In the genomic region with DNA sequence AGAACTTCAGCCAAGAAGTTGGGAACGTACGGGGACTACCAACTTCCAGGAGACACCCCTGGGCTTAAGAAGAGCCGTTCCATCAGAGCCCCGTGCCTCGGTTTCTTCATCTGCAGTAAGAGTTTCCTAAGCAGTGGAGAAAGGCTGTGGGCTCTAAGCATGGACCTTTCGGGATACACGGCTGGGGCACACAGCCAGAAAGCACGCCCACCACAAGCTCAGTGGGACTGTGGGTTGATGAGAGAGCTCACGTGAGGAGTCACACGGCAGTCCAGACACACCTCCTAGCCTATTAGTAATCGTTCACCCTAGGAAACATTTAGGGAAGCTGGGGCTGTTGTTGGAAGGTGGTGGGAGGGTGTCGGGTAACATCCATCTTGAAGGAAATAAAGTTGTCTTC, we compare ENCODE assay signal across 29 mouse cellular contexts. TPM values are rescaled to one million over a fixed set of nuclear protein-coding genes. Genes with fewer than 3 reads are reported as not detected.
DNase-seq lines count a peak whose midpoint lies in the region; ATAC-seq and TF ChIP-seq lines count a peak whose summit lies in the region.
"Had no signal": no experiment of that assay in that cellular context is flagged by ENCODE, and none has a peak within 500 bp of the region (broad histone marks: within the 10 kb centered on the region; RNA-seq: fewer than 3 reads in every experiment).

No protein-coding gene starts in this region.

- no peaks in the 10 kb centered on the region for H3K27me3 ChIP-seq in hindbrain, embryonic 10.5 days (ENCODE audit: insufficient read depth, poor library complexity, severe bottlenecking)
- H3K27me3 ChIP-seq in hindbrain, embryonic 12.5 days, result no peaks in the 10 kb centered on the region
- H3K27me3 ChIP-seq in intestine, embryonic 16.5 days (replicated peaks; ENCODE audit: control insufficient read depth, insufficient read depth, low read length), result no peaks in the 10 kb centered on the region
- no peaks in the 10 kb centered on the region for H3K27me3 ChIP-seq in stomach, postnatal 0 days (ENCODE audit: control insufficient read depth, insufficient read depth, low read length)
- H3K27me3 ChIP-seq: embryonic facial prominence, embryonic 13.5 days; forebrain, embryonic 13.5 days; hindbrain, embryonic 13.5 days; limb, embryonic 15.5 days; lung, embryonic 15.5 days had no signal

- no peak for TF ChIP-seq EP300 in stomach, postnatal 0 days (optimal IDR thresholded peaks at IDR 0.05)

- DNase-seq in hindbrain, embryonic 10.5 days (ENCODE audit: low spot score), result no peak
- peak; percentile 34 for DNase-seq in ZHBTc4 (ENCODE audit: low read depth, low spot score)
- no peak for DNase-seq in stomach, postnatal 0 days (ENCODE audit: low spot score)
- no peak for DNase-seq in left cerebral cortex, postnatal 4 days
- no peak for DNase-seq in adrenal gland, postnatal 10 days
- DNase-seq: cerebellum, adult 11-12 months; cerebellum, postnatal 25 days; gastrocnemius, postnatal 14 days; heart, adult 18-20 months; heart, postnatal 10 days; kidney, adult 8-10 months; kidney, postnatal 10 days; lung, postnatal 4 days; right cerebral cortex, postnatal 25 days; thymus, adult 18-20 months; thymus, postnatal 36 days had no signal

- no peak for ATAC-seq in hindbrain, embryonic 12.5 days (ENCODE audit: low FRiP score)
- ATAC-seq in intestine, embryonic 16.5 days, result no peak
- ATAC-seq in stomach, postnatal 0 days (ENCODE audit: low FRiP score, low TSS enrichment), result no peak
- ATAC-seq: forebrain, embryonic 13.5 days; midbrain, embryonic 16.5 days had no signal

- no peak for TF ChIP-seq CTCF in stomach, postnatal 0 days (IDR thresholded peaks at IDR 0.05; ENCODE audit: low read depth)

- WGBS in hindbrain, embryonic 10.5 days, result 78% methylated on average over 12 of the region's 12 CpGs
- WGBS in hindbrain, embryonic 12.5 days, result 67% methylated on average over 12 of the region's 12 CpGs
- WGBS in intestine, embryonic 16.5 days, result 69% methylated on average over 12 of the region's 12 CpGs
- WGBS in stomach, postnatal 0 days, result 65% methylated on average over 12 of the region's 12 CpGs

- peaks cover 10% of the 10 kb centered on the region for H3K36me3 ChIP-seq in hindbrain, embryonic 10.5 days
- no peaks in the 10 kb centered on the region for H3K36me3 ChIP-seq in hindbrain, embryonic 12.5 days
- H3K36me3 ChIP-seq in intestine, embryonic 16.5 days (ENCODE audit: control insufficient read depth, insufficient read depth, low read length), result no peaks in the 10 kb centered on the region
- H3K36me3 ChIP-seq in stomach, postnatal 0 days (ENCODE audit: control insufficient read depth, insufficient read depth, low read length), result no peaks in the 10 kb centered on the region
- H3K36me3 ChIP-seq: embryonic facial prominence, embryonic 13.5 days; hindbrain, embryonic 13.5 days; limb, embryonic 15.5 days; lung, embryonic 15.5 days had no signal

- intact Hi-C loops in left cerebral cortex, postnatal 4 days (cut with DNase I), result no loop called here

- peak overlapping the region; percentile 53 for H3K27ac ChIP-seq in hindbrain, embryonic 10.5 days
- no peak overlapping the region; the same call in 1 of the 2 replicates for H3K27ac ChIP-seq in hindbrain, embryonic 12.5 days
- H3K27ac ChIP-seq in intestine, embryonic 16.5 days (ENCODE audit: low read length), result peak overlapping the region; percentile 98
- peak overlapping the region; percentile 89 for H3K27ac ChIP-seq in stomach, postnatal 0 days (replicated peaks)
- H3K27ac ChIP-seq: embryonic facial prominence, embryonic 13.5 days; forebrain, embryonic 13.5 days; hindbrain, embryonic 13.5 days; left cerebral cortex, adult 2 months; limb, embryonic 15.5 days; liver, embryonic 14.5 days; lung, embryonic 15.5 days had no signal

- H3K9me3 ChIP-seq in hindbrain, embryonic 10.5 days, result no peaks in the 10 kb centered on the region
- no peaks in the 10 kb centered on the region for H3K9me3 ChIP-seq in hindbrain, embryonic 12.5 days (replicated peaks)
- no peaks in the 10 kb centered on the region for H3K9me3 ChIP-seq in intestine, embryonic 16.5 days (ENCODE audit: control insufficient read depth, low read length)
- H3K9me3 ChIP-seq in stomach, postnatal 0 days (ENCODE audit: control insufficient read depth, low read length), result no peaks in the 10 kb centered on the region
- H3K9me3 ChIP-seq: embryonic facial prominence, embryonic 13.5 days; forebrain, embryonic 13.5 days; hindbrain, embryonic 13.5 days; limb, embryonic 15.5 days; lung, embryonic 15.5 days had no signal

- no peak overlapping the region for H3K4me3 ChIP-seq in hindbrain, embryonic 10.5 days
- no peak overlapping the region for H3K4me3 ChIP-seq in hindbrain, embryonic 12.5 days
- H3K4me3 ChIP-seq in intestine, embryonic 16.5 days (ENCODE audit: low read length), result no peak overlapping the region
- H3K4me3 ChIP-seq in stomach, postnatal 0 days (ENCODE audit: low read depth, low read length), result no peak overlapping the region
- H3K4me3 ChIP-seq: embryonic facial prominence, embryonic 13.5 days; erythroblast, embryonic 14.5 days; forebrain, embryonic 13.5 days; hindbrain, embryonic 13.5 days; left cerebral cortex, adult 2 months; limb, embryonic 15.5 days; lung, embryonic 15.5 days had no signal

- no peak overlapping the region for H3K4me2 ChIP-seq in hindbrain, embryonic 12.5 days (replicated peaks)
- peak overlapping the region; percentile 25; the same call in 1 of the 2 replicates for H3K4me2 ChIP-seq in intestine, embryonic 16.5 days (ENCODE audit: low read depth, low read length)
- H3K4me2 ChIP-seq in stomach, postnatal 0 days (replicated peaks; ENCODE audit: low read depth), result no peak overlapping the region
- H3K4me2 ChIP-seq: embryonic facial prominence, embryonic 13.5 days; forebrain, embryonic 13.5 days; hindbrain, embryonic 13.5 days; limb, embryonic 15.5 days; lung, embryonic 15.5 days had no signal

- H3K4me1 ChIP-seq in hindbrain, embryonic 10.5 days (replicated peaks), result peaks cover 91% of the 10 kb centered on the region
- H3K4me1 ChIP-seq in hindbrain, embryonic 12.5 days, result peaks cover 83% of the 10 kb centered on the region
- peaks cover 72% of the 10 kb centered on the region for H3K4me1 ChIP-seq in intestine, embryonic 16.5 days (ENCODE audit: control insufficient read depth, insufficient read depth, low read length)
- H3K4me1 ChIP-seq in stomach, postnatal 0 days (replicated peaks; ENCODE audit: control insufficient read depth, insufficient read depth), result peaks cover 5% of the 10 kb centered on the region

- H3K9ac ChIP-seq in hindbrain, embryonic 12.5 days, result no peak overlapping the region
- H3K9ac ChIP-seq in intestine, embryonic 16.5 days (ENCODE audit: low read depth, low read length), result peak overlapping the region; percentile 60; the same call in 1 of the 2 replicates
- no peak overlapping the region for H3K9ac ChIP-seq in stomach, postnatal 0 days (ENCODE audit: low read length)
- H3K9ac ChIP-seq: embryonic facial prominence, embryonic 13.5 days; forebrain, embryonic 13.5 days; limb, embryonic 15.5 days; liver, embryonic 14.5 days; lung, embryonic 15.5 days had no signal

RNA-seq across cellular contexts. Expression of gene Ccdc85c, which starts 22.2 kb away (rescaled TPM):
- polyA plus RNA-seq in hindbrain, embryonic 10.5 days (2016; fragmentation: Nextera tagmentation; extraction: Ambion mirVana), result 14.3 and 16.0 TPM in 2 replicates
- polyA plus RNA-seq in hindbrain, embryonic 12.5 days (2016; fragmentation: Nextera tagmentation; extraction: Ambion mirVana), result 15.2 and 16.3 TPM in 2 replicates
- 4.8 and 7.1 TPM in 2 replicates for polyA plus RNA-seq in intestine, embryonic 16.5 days (2015; fragmentation: Nextera tagmentation; extraction: Ambion mirVana)
- 6.7 and 7.0 TPM in 2 replicates for polyA plus RNA-seq in stomach, postnatal 0 days (2015; fragmentation: Nextera tagmentation; extraction: Ambion mirVana)
- total RNA-seq in left cerebral cortex, postnatal 4 days (2021), result 10 to 100 TPM; 60.2 to 64.1 TPM
- 10 to 100 TPM; 19.8 to 22.1 TPM for total RNA-seq in adrenal gland, postnatal 10 days (2021)

RNA-seq across cellular contexts. Expression of gene Hhipl1, which starts 53.0 kb away (rescaled TPM):
- polyA plus RNA-seq in hindbrain, embryonic 10.5 days (2016; fragmentation: Nextera tagmentation; extraction: Ambion mirVana), result 3.0 and 3.2 TPM in 2 replicates
- polyA plus RNA-seq in hindbrain, embryonic 12.5 days (2016; fragmentation: Nextera tagmentation; extraction: Ambion mirVana), result 2.4 and 2.7 TPM in 2 replicates
- polyA plus RNA-seq in intestine, embryonic 16.5 days (2015; fragmentation: Nextera tagmentation; extraction: Ambion mirVana), result 0.43 and 0.53 TPM in 2 replicates
- polyA plus RNA-seq in stomach, postnatal 0 days (2015; fragmentation: Nextera tagmentation; extraction: Ambion mirVana), result 0.23 and 0.24 TPM in 2 replicates
- 1 to 10 TPM; 6.3 to 6.6 TPM for total RNA-seq in left cerebral cortex, postnatal 4 days (2021)
- total RNA-seq in adrenal gland, postnatal 10 days (2021), result 1 to 10 TPM in 1 of 2 experiments, under 1 TPM in 1; 0.96 to 1.1 TPM
- total RNA-seq: megakaryocyte-erythroid progenitor cell, adult 5-6 weeks; neutrophil, adult 5-6 weeks had no signal
- polyA plus RNA-seq: erythroblast, embryonic 14.5 days had no signal
